Mouse (Mus musculus) urinary bladder, postnatal 14 days (tissue): ENCODE results near the gene Stx1b.
"Not testable (repeated sequence)": the region's sequence is repeated elsewhere in the genome, so short reads cannot be mapped to it uniquely, and the experiment has no call there.

Source experiments
- DNase-seq: peaks from one replicate; pipeline ENCODE4 v3.0.0; 2021; ENCODE audit warnings: low spot score

The Stx1b gene

GRCm38 (mm10) chr7:127776878-127777473 lies 47.4 kb downstream of the Stx1b start:
- DNase-seq, result peak; percentile 98

GRCm38 (mm10) chr7:127776426-127776825 lies 47.9 kb downstream of the Stx1b start, which contains the start of gene Setd1a:
Setd1a (plus strand) TSS chr7:127776670.
- peak; percentile 92 for DNase-seq

GRCm38 (mm10) chr7:127775837-127776236 lies 48.5 kb downstream of the Stx1b start:
- DNase-seq, result not testable (repeated sequence)

GRCm38 (mm10) chr7:127773664-127774384 lies 50.5 kb downstream of the Stx1b start:
- peak; percentile 71 for DNase-seq

GRCm38 (mm10) chr7:127772557-127772956 lies 51.8 kb downstream of the Stx1b start:
- DNase-seq, result no peak

- DNase-seq, result peak; percentile 63
These were observed 52.3 kb downstream of the Stx1b start for GRCm38 (mm10) chr7:127772080-127772479.

- DNase-seq, result no peak
These were observed 53.1 kb downstream of the Stx1b start for GRCm38 (mm10) chr7:127771262-127771661.

GRCm38 (mm10) chr7:127770039-127770905 lies 54.1 kb downstream of the Stx1b start:
- DNase-seq, result no peak

GRCm38 (mm10) chr7:127769651-127770038 lies 54.7 kb downstream of the Stx1b start, which contains the start of gene Orai3:
Orai3 (plus strand) TSS chr7:127769815.
- DNase-seq, result peak; percentile 90

- DNase-seq, result peak; percentile 94
These were observed 55.3 kb downstream of the Stx1b start for GRCm38 (mm10) chr7:127768997-127769593.

GRCm38 (mm10) chr7:127768346-127768996 lies 55.9 kb downstream of the Stx1b start:
- DNase-seq, result no peak

GRCm38 (mm10) chr7:127767671-127768345 lies 56.5 kb downstream of the Stx1b start:
- no peak for DNase-seq

GRCm38 (mm10) chr7:127766851-127767609 lies 57.3 kb downstream of the Stx1b start:
- DNase-seq, result no peak

GRCm38 (mm10) chr7:127765756-127766155 lies 58.6 kb downstream of the Stx1b start:
- DNase-seq, result no peak

GRCm38 (mm10) chr7:127763642-127764041 lies 60.7 kb downstream of the Stx1b start:
- DNase-seq, result no peak

- peak; percentile 75 for DNase-seq
These were observed 63.3 kb downstream of the Stx1b start for GRCm38 (mm10) chr7:127761026-127761425.

GRCm38 (mm10) chr7:127760478-127760877 lies 63.9 kb downstream of the Stx1b start:
- no peak for DNase-seq

GRCm38 (mm10) chr7:127759716-127760115 lies 64.6 kb downstream of the Stx1b start:
- DNase-seq, result no peak
